Mouse (Mus musculus): ENCODE results near the gene Adamts2. TPM values are rescaled to one million over a fixed set of nuclear protein-coding genes. Genes with fewer than 3 reads are reported as not detected.
A peak's percentile ranks its signal among the peaks of the same experiment; 100 is the strongest.

Adamts2 gene
- polyA plus RNA-seq, 1 experiment: 2.9 TPM

GRCm38 (mm10) chr11:50683821-50684220, 81.9 kb downstream of the Adamts2 start:
- H3ac ChIP-seq (ENCODE audit: control insufficient read depth, insufficient read length, low read depth): no peak overlapping the region
- H3K79me2 ChIP-seq (ENCODE audit: control insufficient read depth, insufficient read depth): no peaks in the 10 kb centered on the region
- H3K36me3 ChIP-seq (ENCODE audit: control insufficient read depth, insufficient read depth): no peaks in the 10 kb centered on the region
- H3K4me3 ChIP-seq (ENCODE audit: insufficient read depth, poor library complexity, severe bottlenecking): no peak overlapping the region
- H3K27me3 ChIP-seq (ENCODE audit: control insufficient read depth, insufficient read depth, insufficient read length): no peaks in the 10 kb centered on the region
- no peaks in the 10 kb centered on the region for H3K79me3 ChIP-seq (ENCODE audit: low read depth)
- TF ChIP-seq MAX (IDR thresholded peaks at IDR 0.05) (no peak), CTCF (IDR thresholded peaks at IDR 0.05; ENCODE audit: control insufficient read depth, insufficient read depth, insufficient read length) (no peak), MYOD1 (IDR thresholded peaks at IDR 0.05; ENCODE audit: control insufficient read depth, insufficient read length, low read depth) (no peak), USF1 (IDR thresholded peaks at IDR 0.05; ENCODE audit: low read depth) (no peak), CEBPB (IDR thresholded peaks at IDR 0.05; ENCODE audit: low read depth) (no peak), MYOG (IDR thresholded peaks at IDR 0.05; ENCODE audit: control insufficient read depth, extremely low read depth, insufficient read length) (no peak), FOSL1 (IDR thresholded peaks at IDR 0.05; ENCODE audit: insufficient read depth, low read length, poor library complexity, severe bottlenecking) (no peak)

- H3K4me3 ChIP-seq (ENCODE audit: insufficient read depth, poor library complexity, severe bottlenecking): no peak overlapping the region
- H3K36me3 ChIP-seq (ENCODE audit: control insufficient read depth, insufficient read depth): no peaks in the 10 kb centered on the region
- H3K27me3 ChIP-seq (ENCODE audit: control insufficient read depth, insufficient read depth, insufficient read length): no peaks in the 10 kb centered on the region
- TF ChIP-seq MYOD1 (IDR thresholded peaks at IDR 0.05; ENCODE audit: control insufficient read depth, insufficient read length, low read depth) (no peak), CEBPB (IDR thresholded peaks at IDR 0.05; ENCODE audit: low read depth) (no peak), USF1 (IDR thresholded peaks at IDR 0.05; ENCODE audit: low read depth) (no peak), MAX (IDR thresholded peaks at IDR 0.05) (no peak), FOSL1 (IDR thresholded peaks at IDR 0.05; ENCODE audit: insufficient read depth, low read length, poor library complexity, severe bottlenecking) (no peak), CTCF (IDR thresholded peaks at IDR 0.05; ENCODE audit: control insufficient read depth, insufficient read depth, insufficient read length) (no peak), MYOG (IDR thresholded peaks at IDR 0.05; ENCODE audit: control insufficient read depth, extremely low read depth, insufficient read length) (no peak)
- H3K79me3 ChIP-seq (ENCODE audit: low read depth): no peaks in the 10 kb centered on the region
- no peaks in the 10 kb centered on the region for H3K79me2 ChIP-seq (ENCODE audit: control insufficient read depth, insufficient read depth)
- H3ac ChIP-seq (ENCODE audit: control insufficient read depth, insufficient read length, low read depth): no peak overlapping the region
Observed at GRCm38 (mm10) chr11:50688584-50688983, 86.7 kb downstream of the Adamts2 start.

DNA sequence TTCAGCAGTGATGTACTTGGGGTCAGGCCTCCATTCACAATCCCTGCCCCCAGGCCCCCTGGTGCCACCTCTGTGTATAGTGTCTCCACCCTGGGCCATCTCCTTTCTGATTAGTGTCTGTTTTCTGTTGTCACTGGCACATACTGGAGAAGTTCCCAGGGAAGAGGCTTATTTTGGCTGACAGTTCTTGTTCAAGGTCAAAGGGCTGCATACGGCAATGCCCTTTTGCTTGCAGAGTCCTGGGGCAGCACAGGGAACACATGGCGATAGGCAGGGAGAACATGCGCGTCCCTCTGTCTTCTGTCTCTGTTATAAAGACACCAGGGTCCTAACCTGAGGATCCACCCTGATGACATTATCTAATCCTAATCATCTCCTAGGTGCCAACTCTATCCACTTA, 87.8 kb downstream of the Adamts2 start:
- no peak for TF ChIP-seq MAX (IDR thresholded peaks at IDR 0.05)
- TF ChIP-seq FOSL1 (IDR thresholded peaks at IDR 0.05; ENCODE audit: insufficient read depth, low read length, poor library complexity, severe bottlenecking): no peak
- TF ChIP-seq USF1 (IDR thresholded peaks at IDR 0.05; ENCODE audit: low read depth): no peak
- no peak for TF ChIP-seq MYOG (IDR thresholded peaks at IDR 0.05; ENCODE audit: control insufficient read depth, extremely low read depth, insufficient read length)
- TF ChIP-seq MYOD1 (IDR thresholded peaks at IDR 0.05; ENCODE audit: control insufficient read depth, insufficient read length, low read depth): no peak
- TF ChIP-seq CEBPB (IDR thresholded peaks at IDR 0.05; ENCODE audit: low read depth): no peak
- TF ChIP-seq CTCF (IDR thresholded peaks at IDR 0.05; ENCODE audit: control insufficient read depth, insufficient read depth, insufficient read length): no peak
- Histone ChIP-seq H3K36me3 (ENCODE audit: control insufficient read depth, insufficient read depth) (no peaks in the 10 kb centered on the region), H3K79me3 (ENCODE audit: low read depth) (no peaks in the 10 kb centered on the region)

DNA sequence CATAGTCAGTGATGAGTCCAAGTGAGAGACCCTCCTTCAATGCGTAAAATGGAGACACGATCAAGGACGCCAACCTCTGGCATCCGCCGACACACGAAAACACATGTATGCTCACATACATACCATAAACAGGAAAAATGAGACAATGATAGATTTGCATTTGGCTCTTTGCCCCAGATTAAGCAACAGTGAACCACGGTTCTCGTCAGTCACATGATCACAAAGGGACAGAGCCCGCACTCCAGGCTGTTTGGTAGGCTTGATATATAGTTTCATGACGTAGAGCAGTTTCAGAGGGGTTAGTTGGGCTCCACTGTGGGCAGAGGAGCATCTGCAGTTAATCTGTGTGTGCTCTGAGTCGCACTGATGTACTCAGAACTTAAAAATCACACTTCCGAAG, 98.1 kb downstream of the Adamts2 start:
- no peaks in the 10 kb centered on the region for H3K79me3 ChIP-seq (ENCODE audit: low read depth)
- peak; percentile 35 for TF ChIP-seq USF1 (IDR thresholded peaks at IDR 0.05; ENCODE audit: low read depth)
- no peak for TF ChIP-seq CTCF (IDR thresholded peaks at IDR 0.05; ENCODE audit: control insufficient read depth, insufficient read depth, insufficient read length)
- TF ChIP-seq MYOD1 (IDR thresholded peaks at IDR 0.05; ENCODE audit: control insufficient read depth, insufficient read length, low read depth): no peak
- H3K27me3 ChIP-seq (ENCODE audit: control insufficient read depth, insufficient read depth, insufficient read length): no peaks in the 10 kb centered on the region
- H3ac ChIP-seq (ENCODE audit: control insufficient read depth, insufficient read length, low read depth): no peak overlapping the region
- no peak overlapping the region for H3K4me3 ChIP-seq (ENCODE audit: insufficient read depth, poor library complexity, severe bottlenecking)
- no peaks in the 10 kb centered on the region for H3K79me2 ChIP-seq (ENCODE audit: control insufficient read depth, insufficient read depth)
- no peaks in the 10 kb centered on the region for H3K36me3 ChIP-seq (ENCODE audit: control insufficient read depth, insufficient read depth)

More for the DNA sequence above, 87.8 kb downstream of the Adamts2 start:
- H3K4me3 ChIP-seq (ENCODE audit: insufficient read depth, poor library complexity, severe bottlenecking): no peak overlapping the region
- no peaks in the 10 kb centered on the region for H3K79me2 ChIP-seq (ENCODE audit: control insufficient read depth, insufficient read depth)
- no peak overlapping the region for H3ac ChIP-seq (ENCODE audit: control insufficient read depth, insufficient read length, low read depth)
- no peaks in the 10 kb centered on the region for H3K27me3 ChIP-seq (ENCODE audit: control insufficient read depth, insufficient read depth, insufficient read length)

- no peak for TF ChIP-seq MYOD1 (IDR thresholded peaks at IDR 0.05; ENCODE audit: control insufficient read depth, insufficient read length, low read depth)
- TF ChIP-seq USF1 (IDR thresholded peaks at IDR 0.05; ENCODE audit: low read depth): no peak
- no peak for TF ChIP-seq CEBPB (IDR thresholded peaks at IDR 0.05; ENCODE audit: low read depth)
- TF ChIP-seq FOSL1 (IDR thresholded peaks at IDR 0.05; ENCODE audit: insufficient read depth, low read length, poor library complexity, severe bottlenecking): no peak
- no peak for TF ChIP-seq CTCF (IDR thresholded peaks at IDR 0.05; ENCODE audit: control insufficient read depth, insufficient read depth, insufficient read length)
- no peak for TF ChIP-seq MYOG (IDR thresholded peaks at IDR 0.05; ENCODE audit: control insufficient read depth, extremely low read depth, insufficient read length)
- no peak overlapping the region for H3ac ChIP-seq (ENCODE audit: control insufficient read depth, insufficient read length, low read depth)
- H3K79me2 ChIP-seq (ENCODE audit: control insufficient read depth, insufficient read depth): no peaks in the 10 kb centered on the region
- H3K4me3 ChIP-seq (ENCODE audit: insufficient read depth, poor library complexity, severe bottlenecking): no peak overlapping the region
- H3K79me3 ChIP-seq (ENCODE audit: low read depth): no peaks in the 10 kb centered on the region
- H3K27me3 ChIP-seq (ENCODE audit: control insufficient read depth, insufficient read depth, insufficient read length): no peaks in the 10 kb centered on the region
- no peaks in the 10 kb centered on the region for H3K36me3 ChIP-seq (ENCODE audit: control insufficient read depth, insufficient read depth)
Observed at GRCm38 (mm10) chr11:50700496-50700895, 98.6 kb downstream of the Adamts2 start.

DNA sequence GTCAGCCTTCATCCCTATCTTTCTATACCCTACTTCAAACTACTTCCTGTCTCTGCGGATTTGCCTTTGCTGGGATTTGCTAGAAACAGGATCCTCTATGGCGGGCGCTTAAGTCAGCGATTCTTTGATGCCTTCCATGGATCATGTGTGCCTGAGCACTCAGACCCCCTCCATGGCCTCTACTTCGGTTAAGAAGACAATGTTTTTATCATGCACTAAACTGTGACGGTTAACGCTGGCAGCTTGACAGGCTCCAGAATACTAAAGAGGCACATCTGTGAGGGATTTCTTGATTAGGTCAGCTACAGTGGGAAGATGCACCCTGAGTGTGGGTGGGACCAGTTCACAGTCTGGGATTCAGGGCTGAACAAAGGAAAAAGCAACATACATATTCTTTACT, 101.5 kb downstream of the Adamts2 start:
- H3K4me3 ChIP-seq (ENCODE audit: insufficient read depth, poor library complexity, severe bottlenecking): no peak overlapping the region
- H3K79me3 ChIP-seq (ENCODE audit: low read depth): no peaks in the 10 kb centered on the region
- TF ChIP-seq CEBPB (IDR thresholded peaks at IDR 0.05; ENCODE audit: low read depth): no peak
- TF ChIP-seq MAX (IDR thresholded peaks at IDR 0.05): no peak
- TF ChIP-seq CTCF (IDR thresholded peaks at IDR 0.05; ENCODE audit: control insufficient read depth, insufficient read depth, insufficient read length): no peak
- no peak for TF ChIP-seq USF1 (IDR thresholded peaks at IDR 0.05; ENCODE audit: low read depth)
- no peak for TF ChIP-seq FOSL1 (IDR thresholded peaks at IDR 0.05; ENCODE audit: insufficient read depth, low read length, poor library complexity, severe bottlenecking)
- TF ChIP-seq MYOG (IDR thresholded peaks at IDR 0.05; ENCODE audit: control insufficient read depth, extremely low read depth, insufficient read length): no peak
- TF ChIP-seq MYOD1 (IDR thresholded peaks at IDR 0.05; ENCODE audit: control insufficient read depth, insufficient read length, low read depth): no peak
- H3K27me3 ChIP-seq (ENCODE audit: control insufficient read depth, insufficient read depth, insufficient read length): no peaks in the 10 kb centered on the region
- H3K36me3 ChIP-seq (ENCODE audit: control insufficient read depth, insufficient read depth): no peaks in the 10 kb centered on the region
- no peaks in the 10 kb centered on the region for H3K79me2 ChIP-seq (ENCODE audit: control insufficient read depth, insufficient read depth)
- H3ac ChIP-seq (ENCODE audit: control insufficient read depth, insufficient read length, low read depth): no peak overlapping the region

All from C2C12 (cell line).